Mouse (Mus musculus) duodenum, adult 2 months (tissue): ENCODE results near the gene Tesc. TPM values are rescaled to one million over a fixed set of nuclear protein-coding genes. Genes with fewer than 3 reads are reported as not detected.

Experiments
- polyA plus RNA-seq: library from polyadenylated mRNA; depleted of rRNA; stranded (reverse); fragments of >200 nt; gene quantifications from 2 replicates; pipeline ENCODE4 v1.2.3, GENCODE M21; 2012; ENCODE audit warnings: low replicate concordance; rRNA removed

Gene Tesc
- 18.5 and 44.9 TPM in 2 replicates for polyA plus RNA-seq

DNA sequence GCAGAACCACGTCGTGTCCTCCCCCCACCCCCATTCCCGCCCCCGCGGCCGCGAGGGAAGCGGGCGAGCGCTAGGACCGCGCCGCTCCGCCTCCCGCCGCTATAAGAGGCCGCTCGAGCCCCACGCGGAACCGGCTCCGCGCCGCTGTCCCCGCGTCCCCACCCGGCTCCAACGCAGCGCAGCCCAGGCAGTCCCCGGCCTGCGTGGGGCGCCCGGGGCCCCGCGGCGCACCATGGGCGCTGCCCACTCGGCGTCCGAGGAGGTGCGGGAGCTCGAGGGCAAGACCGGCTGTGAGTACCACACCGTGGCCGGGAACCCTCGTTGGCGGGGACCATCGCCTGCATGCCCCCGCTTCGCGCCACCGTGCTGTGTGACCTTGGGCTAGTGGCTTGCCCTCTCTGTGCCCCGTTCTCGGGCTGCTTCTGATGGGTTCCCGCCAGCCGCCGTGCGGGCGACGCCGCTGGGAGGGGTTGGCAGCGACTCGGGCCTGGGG is at the start of gene Tesc:
Gene Tesc (plus strand): TSS at position 46 of the 493 bp plus-strand sequence.

Other genes with a start within 250 kb of the Tesc start
- gene Nos1, start 246.7 kb upstream of the Tesc start, polyA plus RNA-seq: 0.30 and 0.98 TPM in 2 replicates
- 9.3 and 11.0 TPM in 2 replicates for gene Fbxo21, start 51.0 kb upstream of the Tesc start, polyA plus RNA-seq
- gene Fbxw8, start 127.7 kb downstream of the Tesc start, polyA plus RNA-seq: 25.7 and 29.0 TPM in 2 replicates
- gene Hrk, start 136.9 kb downstream of the Tesc start, polyA plus RNA-seq: not detected in 2 replicates
- gene Rnft2, start 217.4 kb downstream of the Tesc start, polyA plus RNA-seq: 0.81 and 1.6 TPM in 2 replicates
- gene 2410131K14Rik, start 217.5 kb downstream of the Tesc start, polyA plus RNA-seq: 2.7 and 3.7 TPM in 2 replicates